Mouse (Mus musculus) cerebellum, postnatal 36 days (tissue): ENCODE data around the gene Wdr92.

Experiments used
- DNase-seq, 2 experiments: peaks; one replicate each; pipeline ENCODE4 v3.0.0; 2021 to 2022; ENCODE audit warnings: mixed read lengths in 2 of 2

The Wdr92 gene

GRCm38 (mm10) chr11:17181807-17182206, at the start of gene Wdr92:
TSS of gene Wdr92 (plus strand) at chr11:17182107.
- no peak for DNase-seq

GRCm38 (mm10) chr11:17135638-17136037, 46.3 kb upstream of the Wdr92 start:
- DNase-seq, result no peak

DNA sequence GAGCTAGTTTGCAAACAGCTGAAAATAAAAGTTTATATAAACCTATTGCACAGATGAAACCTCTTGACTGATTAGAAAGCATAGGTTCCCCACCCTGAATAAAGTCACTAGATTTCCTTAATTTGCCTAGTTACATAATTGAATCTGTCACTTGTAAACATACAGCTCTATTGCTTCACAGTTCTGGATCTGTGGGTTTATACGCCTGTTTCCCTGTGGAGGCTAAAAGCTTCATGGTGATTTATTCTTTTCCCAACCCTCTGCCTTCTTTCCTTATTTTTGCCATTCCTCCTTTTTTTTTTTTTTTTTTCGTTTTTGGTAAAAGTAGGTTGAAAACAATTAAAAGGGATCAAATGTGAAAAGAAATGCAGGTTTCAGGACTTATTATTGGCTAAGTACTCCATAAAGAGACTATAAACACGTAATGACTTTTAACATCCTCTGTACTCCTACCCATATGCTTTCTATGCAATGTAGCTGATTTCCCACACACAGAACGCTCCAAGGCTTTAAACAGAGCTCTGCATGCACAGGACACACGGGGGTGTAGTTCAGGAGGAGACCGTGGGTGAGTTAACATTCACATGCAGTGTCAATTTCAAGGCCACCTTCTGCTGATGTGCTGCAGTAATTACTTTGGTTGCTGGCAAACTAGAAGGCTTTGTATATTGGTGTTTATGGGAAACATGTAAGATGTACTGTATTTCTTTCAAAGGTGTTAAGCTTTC, 43.4 kb upstream of the Wdr92 start:
- no peak for DNase-seq

GRCm38 (mm10) chr11:17158858-17159737, 22.8 kb upstream of the Wdr92 start, which contains the start of gene Ppp3r1:
TSS of gene Ppp3r1 (plus strand) at chr11:17159263.
- peak; percentile 93 to 98 for DNase-seq

- peak; percentile 40 to 55 for DNase-seq
Measured at GRCm38 (mm10) chr11:17159738-17160241, 22.1 kb upstream of the Wdr92 start.

DNA sequence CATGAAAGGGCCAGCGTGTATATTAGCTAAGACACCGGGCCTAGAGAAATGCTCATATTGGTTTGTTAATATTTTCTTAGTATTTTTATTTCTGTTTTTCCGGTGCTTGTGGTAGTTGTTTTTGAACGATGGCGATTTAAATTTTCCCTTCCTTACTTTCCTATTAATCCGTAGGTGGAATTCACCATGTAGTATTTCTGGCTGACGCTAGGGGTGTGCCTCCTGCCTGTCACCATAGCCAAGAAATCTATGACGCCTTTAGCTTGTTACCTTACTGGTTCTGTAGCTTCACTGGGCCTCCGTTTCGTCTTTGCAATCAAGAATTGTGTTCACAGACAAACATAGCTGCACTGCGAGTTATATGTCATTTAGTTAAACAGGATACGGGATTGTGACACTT, 21.7 kb upstream of the Wdr92 start:
- peak; percentile 52 to 63 for DNase-seq

GRCm38 (mm10) chr11:17163956-17164355, 18.0 kb upstream of the Wdr92 start:
- DNase-seq, result no peak

- DNase-seq, result no peak
Measured at GRCm38 (mm10) chr11:17166627-17167026, 15.3 kb upstream of the Wdr92 start.

GRCm38 (mm10) chr11:17169262-17169661, 12.6 kb upstream of the Wdr92 start:
- no peak for DNase-seq

- DNase-seq, result no peak
Measured at GRCm38 (mm10) chr11:17170938-17171729, 10.8 kb upstream of the Wdr92 start.

GRCm38 (mm10) chr11:17172300-17172699, 9.6 kb upstream of the Wdr92 start:
- DNase-seq, result no peak

- DNase-seq, result no peak
Measured at GRCm38 (mm10) chr11:17176638-17177037, 5.3 kb upstream of the Wdr92 start.

- DNase-seq, result no peak
Measured at GRCm38 (mm10) chr11:17180753-17181152, 1.2 kb upstream of the Wdr92 start.

DNA sequence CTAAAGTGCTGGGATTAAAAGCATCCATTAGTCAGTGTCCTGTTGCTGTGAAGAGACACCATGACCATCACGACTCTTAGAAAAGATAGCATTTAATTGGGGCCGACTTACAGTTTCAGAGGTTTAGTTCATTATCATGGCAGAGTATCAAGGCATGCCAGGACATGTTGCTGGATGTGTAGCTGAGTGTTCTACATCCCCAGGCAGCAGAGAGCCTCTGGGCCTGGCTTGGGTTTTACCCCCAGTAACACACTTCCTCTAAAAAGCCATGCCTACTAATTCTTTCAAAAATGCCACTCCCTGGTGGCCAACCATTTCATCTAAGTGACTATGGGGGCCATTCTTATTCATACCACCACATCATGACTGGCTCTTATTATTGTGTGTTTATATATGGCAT, 1.3 kb downstream of the Wdr92 start:
- DNase-seq, result no peak

DNA sequence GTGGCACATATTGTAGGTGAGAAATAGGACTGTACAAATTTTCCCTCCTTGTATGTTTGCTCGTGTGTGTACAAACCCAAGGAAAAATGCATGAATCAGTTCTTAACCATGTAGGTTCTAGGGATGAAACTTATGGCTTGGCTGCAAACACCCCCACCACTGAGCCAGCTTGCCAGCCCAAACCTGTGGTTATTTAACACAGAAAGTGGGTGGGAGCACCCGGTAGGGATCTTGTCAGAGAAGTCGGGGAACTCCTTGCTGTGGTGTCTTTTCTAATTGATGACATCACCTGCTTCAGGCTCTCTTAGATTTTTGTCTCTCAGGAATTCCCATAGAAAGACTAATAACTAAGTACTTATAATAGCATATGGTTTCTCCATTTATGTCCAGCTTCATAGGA, 5.7 kb downstream of the Wdr92 start:
- DNase-seq, result no peak

- DNase-seq, result no peak
Measured at GRCm38 (mm10) chr11:17188786-17189185, 6.9 kb downstream of the Wdr92 start.

DNA sequence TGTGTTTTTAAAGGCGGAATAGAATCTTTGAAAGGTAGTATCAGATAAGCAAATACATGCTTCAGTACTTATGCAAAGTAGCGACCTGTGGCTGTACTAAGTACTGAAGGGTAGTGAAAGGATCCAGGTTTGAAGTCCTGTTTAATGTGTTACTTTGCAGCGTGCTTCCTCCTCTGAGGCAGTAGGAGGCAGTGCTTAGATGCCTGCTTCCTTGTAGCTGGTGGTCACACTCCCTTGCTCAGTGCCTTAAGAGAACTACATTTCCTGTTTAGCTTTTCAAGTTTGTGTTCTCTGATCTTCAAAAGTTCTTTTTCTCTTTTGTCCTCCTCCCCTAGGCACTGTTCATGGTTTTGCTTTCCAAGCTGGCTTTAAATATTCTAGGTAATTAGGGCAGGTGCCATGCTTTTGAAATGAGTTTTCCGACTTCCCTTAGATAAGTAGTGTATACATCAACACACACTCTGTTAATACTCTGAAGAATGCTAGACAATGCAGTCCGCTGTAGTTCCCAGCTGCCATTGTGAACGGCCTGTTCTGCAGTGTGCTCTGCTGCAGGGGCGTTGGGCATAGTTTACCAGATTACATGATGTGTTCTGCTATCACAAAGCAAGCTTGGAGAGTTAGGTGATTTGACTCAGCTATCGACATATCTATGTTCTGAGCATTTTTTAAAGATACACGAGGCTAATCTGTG, 10.4 kb downstream of the Wdr92 start:
- no peak for DNase-seq

- no peak for DNase-seq
Measured at GRCm38 (mm10) chr11:17199170-17199569, 17.3 kb downstream of the Wdr92 start.

GRCm38 (mm10) chr11:17199840-17200501, 18.1 kb downstream of the Wdr92 start:
- DNase-seq, result no peak

- no peak for DNase-seq
Measured at GRCm38 (mm10) chr11:17200936-17201335, 19.0 kb downstream of the Wdr92 start.

- DNase-seq, result no peak
Measured at GRCm38 (mm10) chr11:17202481-17202880, 20.6 kb downstream of the Wdr92 start.
